Mouse (Mus musculus) heart, embryonic 11.5 days (tissue): ENCODE data around the gene Tdrd9. TPM values are rescaled to one million over a fixed set of nuclear protein-coding genes. Genes with fewer than 3 reads are reported as not detected.

Source experiments
- ATAC-seq: fragments of 200-750 bp; cut with Nextera tagmentation; replicated peaks from 2 replicates; pipeline ENCODE4 v1.8.0; 2017; ENCODE audit warnings: moderate library complexity; ENCODE audit not compliant: insufficient number of reproducible peaks, low FRiP score, low TSS enrichment
- H3K27ac ChIP-seq: fragments of 300-500 bp; sonication (generic); 2 replicates; pipeline ENCODE4 v1.5.1; 2014; ENCODE audit warnings: mild to moderate bottlenecking, low read depth, low read length
- H3K27me3 ChIP-seq: fragments of 300-500 bp; sonication (generic); 2 replicates; pipeline ENCODE4 v1.6.1; 2014; ENCODE audit warnings: mild to moderate bottlenecking, low read length, mixed read lengths; ENCODE audit not compliant: control insufficient read depth, insufficient read depth
- H3K36me3 ChIP-seq: fragments of 300-500 bp; sonication (generic); 2 replicates; pipeline ENCODE4 v1.6.1; 2014; ENCODE audit warnings: mild to moderate bottlenecking, low read length, moderate library complexity, mixed read lengths; ENCODE audit not compliant: control insufficient read depth, insufficient read depth
- H3K4me1 ChIP-seq: fragments of 300-500 bp; sonication (generic); 2 replicates; pipeline ENCODE4 v1.6.1; 2014; ENCODE audit warnings: low read length; ENCODE audit not compliant: control insufficient read depth, insufficient read depth
- H3K4me2 ChIP-seq: fragments of 300-500 bp; sonication (generic); 2 replicates; pipeline ENCODE4 v1.6.1; 2014; ENCODE audit warnings: mild to moderate bottlenecking, moderate library complexity
- H3K4me3 ChIP-seq: fragments of 300-500 bp; sonication (generic); 2 replicates; pipeline ENCODE4 v1.5.1; 2014; ENCODE audit warnings: low read depth, low read length
- H3K9ac ChIP-seq: fragments of 300-500 bp; sonication (generic); 2 replicates; pipeline ENCODE4 v1.6.1; 2014; ENCODE audit warnings: mild to moderate bottlenecking, low read depth, low read length, moderate library complexity
- H3K9me3 ChIP-seq: fragments of 300-500 bp; sonication (generic); replicated peaks from 2 replicates; pipeline ENCODE4 v1.6.1; 2016; ENCODE audit warnings: low read length; ENCODE audit not compliant: control insufficient read depth
- WGBS: fragments of 180-500 bp; shearing (Covaris S2); extraction: QIAGEN DNeasy Blood & Tissue Kit; methylation state at CpG from one replicate; pipeline ENCODE4 v1.1.7; 2014; ENCODE audit not compliant: insufficient replicate concordance; 5-methylcytosine and 5-hydroxymethylcytosine counted together
- polyA plus RNA-seq: library from polyadenylated mRNA; unstranded; fragments of >200 nt; fragmentation: Nextera tagmentation; extraction: Ambion mirVana; gene quantifications from 2 replicates; pipeline ENCODE4 v1.2.1, GENCODE M21; 2014

Gene Tdrd9
- polyA plus RNA-seq, 1 experiment from 2014 or later, result 0.31 TPM

DNA sequence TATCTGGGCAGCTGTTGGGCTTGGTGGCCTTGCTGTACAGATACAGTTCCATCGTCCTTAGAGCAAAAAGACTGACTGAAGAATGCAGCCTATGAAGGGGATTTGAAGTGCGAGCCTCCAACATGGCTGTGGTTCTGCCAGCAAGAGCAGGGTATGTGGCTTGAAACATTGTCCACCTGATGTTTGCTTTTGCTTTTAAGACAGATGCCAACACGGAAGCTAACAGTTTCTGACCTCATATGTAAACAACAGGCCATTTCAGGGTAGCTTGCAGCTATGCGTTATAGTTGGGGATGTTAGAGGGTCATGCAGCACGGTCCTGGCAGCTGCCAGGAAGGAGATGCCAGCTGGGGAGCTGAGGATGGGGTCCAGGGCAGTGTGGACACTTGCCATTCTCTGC, 20.9 kb upstream of the Tdrd9 start:
- Histone ChIP-seq H3K4me1 (peaks cover 4% of the 10 kb centered on the region), H3K27me3 (no peaks in the 10 kb centered on the region), H3K27ac (no peak overlapping the region), H3K4me2 (no peak overlapping the region), H3K4me3 (no peak overlapping the region), H3K36me3 (no peaks in the 10 kb centered on the region), H3K9me3 (no peaks in the 10 kb centered on the region), H3K9ac (no peak overlapping the region)
- ATAC-seq, result no peak
- WGBS, result 65% methylated on average over 5 of the region's 5 CpGs

GRCm38 (mm10) chr12:111951701-111952100, 19.7 kb upstream of the Tdrd9 start:
- no peak overlapping the region for H3K27ac ChIP-seq
- H3K4me2 ChIP-seq, result no peak overlapping the region
- H3K27me3 ChIP-seq, result no peaks in the 10 kb centered on the region
- no peak for ATAC-seq
- no peak overlapping the region for H3K9ac ChIP-seq
- H3K36me3 ChIP-seq, result no peaks in the 10 kb centered on the region
- H3K4me1 ChIP-seq, result no peaks in the 10 kb centered on the region
- 64% methylated on average over 5 of the region's 5 CpGs for WGBS
- H3K4me3 ChIP-seq, result no peak overlapping the region
- H3K9me3 ChIP-seq, result no peaks in the 10 kb centered on the region

- H3K27ac ChIP-seq, result no peak overlapping the region
- 79% methylated on average over 5 of the region's 5 CpGs for WGBS
- 0 out of 2 replicates have a peak, but pooled peaks cover 2% of the 10 kb centered on the region for H3K4me1 ChIP-seq
- no peak overlapping the region for H3K4me2 ChIP-seq
- ATAC-seq, result no peak
- H3K4me3 ChIP-seq, result no peak overlapping the region
- H3K9ac ChIP-seq, result no peak overlapping the region
- peaks cover 18% of the 10 kb centered on the region for H3K36me3 ChIP-seq
- H3K27me3 ChIP-seq, result no peaks in the 10 kb centered on the region
- H3K9me3 ChIP-seq, result no peaks in the 10 kb centered on the region
These were observed 15.2 kb upstream of the Tdrd9 start for GRCm38 (mm10) chr12:111956173-111956572.

GRCm38 (mm10) chr12:111958101-111958865, 13.1 kb upstream of the Tdrd9 start:
- WGBS, result 38% methylated on average over 9 of the region's 9 CpGs
- no peak overlapping the region for H3K9ac ChIP-seq
- peaks cover 24% of the 10 kb centered on the region for H3K36me3 ChIP-seq
- peak; percentile 43; the same call in 1 of the 2 replicates for ATAC-seq
- no peaks in the 10 kb centered on the region for H3K9me3 ChIP-seq
- H3K27ac ChIP-seq, result no peak overlapping the region; the same call in 1 of the 2 replicates
- H3K4me1 ChIP-seq, result 0 out of 2 replicates have a peak, but pooled peaks cover 2% of the 10 kb centered on the region
- H3K4me2 ChIP-seq, result no peak overlapping the region
- H3K27me3 ChIP-seq, result no peaks in the 10 kb centered on the region
- H3K4me3 ChIP-seq, result no peak overlapping the region

- no peak for ATAC-seq
- no peak overlapping the region for H3K4me2 ChIP-seq
- H3K9ac ChIP-seq, result no peak overlapping the region
- H3K4me1 ChIP-seq, result peaks cover 7% of the 10 kb centered on the region; the same call in 1 of the 2 replicates
- peaks cover 24% of the 10 kb centered on the region for H3K36me3 ChIP-seq
- no peak overlapping the region for H3K27ac ChIP-seq
- 84% methylated on average over 5 of the region's 5 CpGs for WGBS
- H3K4me3 ChIP-seq, result no peak overlapping the region
- H3K9me3 ChIP-seq, result no peaks in the 10 kb centered on the region
- H3K27me3 ChIP-seq, result no peaks in the 10 kb centered on the region
These were observed 8.0 kb upstream of the Tdrd9 start for GRCm38 (mm10) chr12:111963339-111963738.

DNA sequence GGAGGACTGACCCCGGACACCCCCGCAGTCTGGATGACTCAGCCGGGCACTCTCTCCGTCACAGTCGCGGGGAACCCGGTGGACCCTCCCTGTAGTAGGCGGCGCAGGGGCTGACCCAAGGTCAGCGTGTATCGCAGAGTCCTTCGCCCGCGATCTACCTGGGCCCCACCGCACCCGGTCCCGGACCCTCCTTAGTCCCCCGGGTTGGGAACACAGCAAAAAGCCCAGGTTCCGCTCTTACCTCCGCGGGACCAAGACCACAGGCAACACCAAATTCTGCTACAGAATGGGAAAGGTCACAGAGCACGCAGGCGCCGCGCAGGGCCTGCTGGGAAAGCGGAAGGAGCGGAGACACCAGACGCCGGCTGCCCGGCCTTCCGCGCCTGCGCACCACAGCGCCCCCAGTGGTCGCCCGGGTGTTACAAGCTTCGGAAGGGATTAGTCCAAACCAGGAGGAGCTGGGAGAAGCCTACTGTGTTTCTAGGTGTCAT, 4.6 kb upstream of the Tdrd9 start, which contains the start of gene Atp5mpl:
TSS of gene Atp5mpl (minus strand) at position 295 of the 491 bp plus-strand sequence.
- H3K4me2 ChIP-seq, result peak within 1 kb of the TSS; percentile 94
- peaks cover 2% of the 10 kb centered on the region; the same call in 1 of the 2 replicates for H3K36me3 ChIP-seq
- peak within 1 kb of the TSS; percentile 79 for H3K4me3 ChIP-seq
- peak; percentile 86 for ATAC-seq
- H3K9me3 ChIP-seq, result no peaks in the 10 kb centered on the region
- H3K9ac ChIP-seq, result peak within 1 kb of the TSS; percentile 98
- H3K27ac ChIP-seq, result peak within 1 kb of the TSS; percentile 71
- 0% methylated on average over 37 of the region's 37 CpGs for WGBS
- no peaks in the 10 kb centered on the region for H3K27me3 ChIP-seq
- peaks cover 7% of the 10 kb centered on the region; the same call in 1 of the 2 replicates for H3K4me1 ChIP-seq

DNA sequence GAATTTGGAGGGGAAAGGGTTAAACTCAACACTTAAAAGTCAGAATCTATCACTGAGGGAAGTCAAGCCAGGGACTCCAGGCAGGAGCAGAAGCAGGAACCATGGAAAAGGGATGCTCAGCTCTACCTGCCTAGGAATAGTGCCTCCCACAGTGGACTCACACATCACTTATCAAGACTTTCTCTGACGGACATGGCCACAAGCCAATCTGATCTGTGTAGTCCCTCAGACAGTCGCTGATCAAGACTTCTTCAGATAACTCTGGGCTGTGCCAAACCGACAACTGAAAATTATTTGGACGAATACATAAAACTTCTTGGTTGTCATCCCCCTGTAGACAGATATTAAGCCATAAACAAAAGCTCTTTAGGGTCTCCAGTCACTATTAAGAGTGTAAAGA, 1.3 kb upstream of the Tdrd9 start:
- ATAC-seq, result no peak
- Histone ChIP-seq H3K27ac (no peak overlapping the region), H3K27me3 (no peaks in the 10 kb centered on the region), H3K4me1 (peaks cover 7% of the 10 kb centered on the region; the same call in 1 of the 2 replicates), H3K9me3 (no peaks in the 10 kb centered on the region), H3K4me3 (no peak overlapping the region), H3K9ac (no peak overlapping the region), H3K4me2 (no peak overlapping the region), H3K36me3 (no peaks in the 10 kb centered on the region)
- 73% methylated on average over 4 of the region's 4 CpGs for WGBS

DNA sequence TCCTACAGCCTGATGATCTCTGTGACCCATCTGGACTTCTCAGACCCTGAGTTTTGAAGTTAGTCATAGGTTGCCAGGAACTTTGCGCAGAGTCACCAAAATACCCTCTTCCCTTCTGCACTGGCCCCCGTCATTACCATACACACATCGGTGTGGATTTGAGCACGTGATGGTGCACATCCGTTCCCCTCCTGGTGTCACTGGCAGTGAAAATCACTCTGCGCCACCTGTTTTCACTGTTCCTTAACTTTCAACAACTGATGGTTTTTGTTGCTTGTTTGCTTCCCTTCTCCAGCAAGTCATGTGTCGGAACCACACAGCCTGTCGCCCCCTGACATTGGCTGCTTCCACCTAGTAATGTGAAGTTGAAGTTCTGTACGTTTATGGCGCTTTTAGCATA, 1.1 kb downstream of the Tdrd9 start:
- Histone ChIP-seq H3K4me1 (peaks cover 10% of the 10 kb centered on the region), H3K36me3 (no peaks in the 10 kb centered on the region), H3K27me3 (no peaks in the 10 kb centered on the region), H3K4me3 (no peak overlapping the region), H3K9me3 (no peaks in the 10 kb centered on the region), H3K9ac (no peak overlapping the region), H3K4me2 (no peak overlapping the region), H3K27ac (no peak overlapping the region)
- WGBS, result 89% methylated on average over 10 of the region's 10 CpGs
- no peak for ATAC-seq
